Mouse (Mus musculus) skeletal muscle tissue, postnatal 0 days (tissue): Measurements from ENCODE around the gene Ing1. TPM values are rescaled to one million over a fixed set of nuclear protein-coding genes. Genes with fewer than 3 reads are reported as not detected.

Experiments
- polyA plus RNA-seq: library from polyadenylated mRNA; unstranded; fragments of >200 nt; fragmentation: Nextera tagmentation; extraction: Ambion mirVana; gene quantifications from 2 replicates; pipeline ENCODE4 v1.2.1, GENCODE M21; 2015

The Ing1 gene
- polyA plus RNA-seq: 18.9 and 22.0 TPM in 2 replicates

GRCm38 (mm10) chr8:11554799-11555719 lies at the start of gene Ing1:
TSS of gene Ing1 (plus strand) at chr8:11555571.

GRCm38 (mm10) chr8:11550281-11550948 lies 5.0 kb upstream of the Ing1 start, which contains the start of gene Cars2:
TSS of gene Cars2 (minus strand) at chr8:11550783.

Other genes starting within 250 kb of the Ing1 start
- gene Col4a2, start 242.8 kb upstream of the Ing1 start, polyA plus RNA-seq: 93.5 and 103 TPM in 2 replicates
- 209 and 217 TPM in 2 replicates for gene Col4a1, start 242.7 kb upstream of the Ing1 start, polyA plus RNA-seq
- 0.97 and 1.1 TPM in 2 replicates for gene Rab20, start 76.9 kb upstream of the Ing1 start, polyA plus RNA-seq
- 51.1 and 60.7 TPM in 2 replicates for gene Naxd, start 58.1 kb upstream of the Ing1 start, polyA plus RNA-seq
- 13.3 and 14.0 TPM in 2 replicates for gene Cars2, start 4.8 kb upstream of the Ing1 start, polyA plus RNA-seq
- gene Ankrd10, start 80.2 kb downstream of the Ing1 start, polyA plus RNA-seq: 59.1 and 64.3 TPM in 2 replicates
- gene 1700016D06Rik, start 145.5 kb downstream of the Ing1 start, polyA plus RNA-seq: 0.45 TPM in 1 of 2 replicates, not detected in the other
- gene Arhgef7, start 172.2 kb downstream of the Ing1 start, polyA plus RNA-seq: 28.9 and 31.4 TPM in 2 replicates